Mouse (Mus musculus): ENCODE results near the gene Mpeg1.

Mpeg1 gene

GRCm38 (mm10) chr19:12460282-12461249 is at the start of gene Mpeg1:
Gene Mpeg1, plus strand, starts transcription at chr19:12460779.
- DNase-seq = no peak

GRCm38 (mm10) chr19:12413737-12414136 is 46.8 kb upstream of the Mpeg1 start:
- no peak for DNase-seq

GRCm38 (mm10) chr19:12417361-12417760 is 43.2 kb upstream of the Mpeg1 start, which contains the start of gene Olfr1441:
Gene Olfr1441, plus strand, starts transcription at chr19:12417433.
- no peak for DNase-seq

- DNase-seq = no peak
These were observed 42.3 kb upstream of the Mpeg1 start for GRCm38 (mm10) chr19:12418312-12418711.

GRCm38 (mm10) chr19:12420555-12420954 is 40.0 kb upstream of the Mpeg1 start:
- no peak for DNase-seq

- DNase-seq = no peak
These were observed 38.9 kb upstream of the Mpeg1 start for GRCm38 (mm10) chr19:12421680-12422079.

GRCm38 (mm10) chr19:12427101-12427500 is 33.5 kb upstream of the Mpeg1 start:
- DNase-seq = no peak

GRCm38 (mm10) chr19:12427605-12428004 is 33.0 kb upstream of the Mpeg1 start, which contains the start of gene Pfpl:
Gene Pfpl, plus strand, starts transcription at chr19:12427905.
- DNase-seq = no peak

GRCm38 (mm10) chr19:12433033-12433432 is 27.5 kb upstream of the Mpeg1 start:
- no peak for DNase-seq

GRCm38 (mm10) chr19:12435011-12435416 is 25.6 kb upstream of the Mpeg1 start:
- no peak for DNase-seq

- no peak for DNase-seq
These were observed 24.6 kb upstream of the Mpeg1 start for GRCm38 (mm10) chr19:12435750-12436524.

- DNase-seq = no peak
These were observed 21.0 kb upstream of the Mpeg1 start for GRCm38 (mm10) chr19:12439581-12439980.

GRCm38 (mm10) chr19:12440103-12440725 is 20.4 kb upstream of the Mpeg1 start:
- DNase-seq = no peak

- DNase-seq = no peak
These were observed 18.0 kb upstream of the Mpeg1 start for GRCm38 (mm10) chr19:12442560-12442959.

GRCm38 (mm10) chr19:12445014-12445413 is 15.6 kb upstream of the Mpeg1 start:
- DNase-seq = no peak

- DNase-seq = no peak
These were observed 3.0 kb upstream of the Mpeg1 start for GRCm38 (mm10) chr19:12457401-12458066.

GRCm38 (mm10) chr19:12459516-12459915 is 1.1 kb upstream of the Mpeg1 start:
- DNase-seq = no peak

GRCm38 (mm10) chr19:12462851-12463721 is 2.5 kb downstream of the Mpeg1 start:
- no peak for DNase-seq

- no peak for DNase-seq
These were observed 3.1 kb downstream of the Mpeg1 start for GRCm38 (mm10) chr19:12463722-12464035.

- no peak for DNase-seq
These were observed 3.5 kb downstream of the Mpeg1 start for GRCm38 (mm10) chr19:12464127-12464526.

GRCm38 (mm10) chr19:12464674-12465073 is 4.1 kb downstream of the Mpeg1 start:
- DNase-seq = no peak

Data from thymus, postnatal 25 days (tissue).